9 mouse cellular contexts compared by ENCODE assay signal in the genomic region with DNA sequence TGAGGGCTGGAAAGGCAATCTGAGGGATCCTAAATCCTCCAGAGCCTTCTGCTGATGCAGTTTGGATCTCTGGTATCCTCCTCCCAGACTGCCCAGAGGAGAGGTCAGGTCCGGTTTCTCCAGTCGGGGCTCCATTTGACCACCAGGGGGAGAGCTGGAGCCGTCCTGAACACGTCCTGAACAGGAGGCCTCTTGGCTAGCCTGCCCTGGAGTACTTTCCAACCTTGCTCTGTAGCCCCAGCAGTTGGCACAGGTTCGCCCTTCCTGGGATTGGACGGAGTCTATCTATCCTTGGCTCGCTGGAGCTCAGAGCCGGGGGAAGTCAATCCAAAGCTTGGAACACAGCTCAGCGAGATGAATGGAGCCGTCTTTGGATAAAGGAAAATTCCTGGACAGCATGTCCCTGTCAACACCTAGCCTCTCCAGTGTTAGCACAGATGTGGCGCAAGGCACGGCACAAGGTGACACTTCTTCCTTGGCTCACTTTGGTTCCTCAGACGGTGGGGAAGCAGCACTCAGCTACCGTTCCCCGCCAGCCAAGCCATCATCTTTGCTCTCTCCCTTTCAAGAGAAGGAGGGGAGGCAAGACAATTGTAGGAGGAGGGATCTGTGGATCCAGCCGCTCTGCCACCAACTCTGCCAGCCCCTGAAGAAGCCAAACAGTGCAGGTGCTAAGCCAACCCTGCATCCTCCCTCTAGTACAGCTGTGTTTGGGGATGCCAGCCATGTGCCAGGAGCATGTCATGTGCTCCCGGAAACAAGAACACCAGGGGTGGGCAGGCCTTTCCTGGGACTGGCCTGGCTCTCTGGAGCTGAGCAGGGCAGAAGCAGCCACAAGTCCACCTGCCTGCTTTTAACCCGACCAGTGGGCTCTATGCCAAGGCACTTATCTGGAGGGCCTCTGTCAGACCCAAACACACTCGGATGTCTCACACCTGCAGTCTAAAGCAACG. TPM values are rescaled to one million over a fixed set of nuclear protein-coding genes. Genes with fewer than 3 reads are reported as not detected.
DNase-seq lines count a peak whose midpoint lies in the region; ATAC-seq and TF ChIP-seq lines count a peak whose summit lies in the region.
"Had no signal": no experiment of that assay in that cellular context is flagged by ENCODE, and none has a peak within 500 bp of the region (broad histone marks: within the 10 kb centered on the region; RNA-seq: fewer than 3 reads in every experiment).

No protein-coding gene starts in this region.

- POLR2A ChIA-PET in Patski (lab: Charles Lee): interaction anchor here (0.5 to 1.1 kb wide), 2 partner anchors 23 to 25 kb away, joined by 3 to 7 read pairs; a partner anchor contains a TSS

- no peak for ATAC-seq in Patski
- ATAC-seq in hindbrain, embryonic 16.5 days: peak; percentile 73
- ATAC-seq in megakaryocyte progenitor cell, adult 5-6 weeks (replicated peaks; ENCODE audit: poor library complexity): peak; percentile 88

- peaks cover 22% of the 10 kb centered on the region for H3K4me1 ChIP-seq in hindbrain, embryonic 16.5 days (ENCODE audit: control insufficient read depth, insufficient read depth, low read depth, low read length)

- peak overlapping the region; percentile 44 for H3K9ac ChIP-seq in hindbrain, embryonic 16.5 days (ENCODE audit: low read depth, low read length)

- no peak overlapping the region for H3K4me3 ChIP-seq in hindbrain, embryonic 16.5 days (ENCODE audit: low read length)

- no peaks in the 10 kb centered on the region for H3K36me3 ChIP-seq in hindbrain, embryonic 16.5 days (ENCODE audit: control insufficient read depth, insufficient read depth, low read length)

- H3K27me3 ChIP-seq in Patski: no peaks in the 10 kb centered on the region
- H3K27me3 ChIP-seq in hindbrain, embryonic 16.5 days (replicated peaks; ENCODE audit: control insufficient read depth, insufficient read depth, low read length): no peaks in the 10 kb centered on the region

- H3K4me2 ChIP-seq in hindbrain, embryonic 16.5 days (ENCODE audit: low read length): no peak overlapping the region

- H3K27ac ChIP-seq in hindbrain, embryonic 16.5 days (ENCODE audit: low read depth, low read length): peak overlapping the region; percentile 80

- intact Hi-C loops in left cerebral cortex, postnatal 14 days (cut with DNase I): loop anchor here (2.0 kb wide), 1 partner anchor 209 kb away; no protein-coding TSS in a partner anchor

- no peak for DNase-seq in Patski (ENCODE audit: low read depth, low spot score)
- peak; percentile 98 to 99 for DNase-seq in cerebellum, postnatal 14 days
- peak; percentile 94 for DNase-seq in gastrocnemius, postnatal 10 days
- DNase-seq in left cerebral cortex, postnatal 14 days (ENCODE audit: low spot score in 2 of 2): peak; percentile 74 to 75
- peak; percentile 66 to 69 for DNase-seq in right cerebral cortex, adult 2 months (ENCODE audit: low spot score in 2 of 2)
- DNase-seq in urinary bladder, postnatal 10 days (ENCODE audit: low spot score): peak; percentile 59

- CTCF ChIA-PET in Patski (lab: Charles Lee): interaction anchor here (0.7 to 1.4 kb wide), 6 partner anchors 9 to 208 kb away, joined by 3 to 5 read pairs (median 4); no protein-coding TSS in a partner anchor

- H3K9me3 ChIP-seq in hindbrain, embryonic 16.5 days (ENCODE audit: control insufficient read depth, low read length): no peaks in the 10 kb centered on the region

- TF ChIP-seq CTCF in Patski (IDR thresholded peaks at IDR 0.05): peak; percentile 76

- 32% methylated on average over 20 of the region's 20 CpGs for WGBS in hindbrain, embryonic 16.5 days

- in situ Hi-C loops in Patski (cut with MboI; ENCODE audit: low pct_unique_long_range_greater_than_20kb): loop anchor here (5.0 kb wide), 2 partner anchors 85 to 360 kb away; no protein-coding TSS in a partner anchor

RNA-seq across cellular contexts. Expression of a gene that starts 21.0 kb away (rescaled TPM):
- 47.1 TPM for polyA plus RNA-seq in Patski (2021)
- 100 to 1,000 TPM; 469 to 474 TPM for total RNA-seq in gastrocnemius, postnatal 10 days (2021)
- polyA plus RNA-seq in hindbrain, embryonic 16.5 days (2015; fragmentation: Nextera tagmentation; extraction: Ambion mirVana): 1,276 and 1,360 TPM in 2 replicates
- 100 to 1,000 TPM; 378 to 386 TPM for total RNA-seq in left cerebral cortex, postnatal 14 days (2021)
- total RNA-seq in megakaryocyte progenitor cell, adult 5-6 weeks (2015): 336 and 338 TPM in 2 replicates
- 357 and 368 TPM in 2 replicates for total RNA-seq in megakaryocyte progenitor cell, adult 5-6 weeks (2017)

RNA-seq across cellular contexts. Expression of a gene that starts 23.9 kb away (rescaled TPM):
- polyA plus RNA-seq in Patski (2021): 155 TPM
- 10 to 100 TPM; 53.8 to 56.9 TPM for total RNA-seq in gastrocnemius, postnatal 10 days (2021)
- 25.4 and 27.2 TPM in 2 replicates for polyA plus RNA-seq in hindbrain, embryonic 16.5 days (2015; fragmentation: Nextera tagmentation; extraction: Ambion mirVana)
- 100 to 1,000 TPM in 1 of 2 experiments, 10 to 100 TPM in 1; 95.6 to 100 TPM for total RNA-seq in left cerebral cortex, postnatal 14 days (2021)
- 49.5 TPM in 2 replicates for total RNA-seq in megakaryocyte progenitor cell, adult 5-6 weeks (2015)
- total RNA-seq in megakaryocyte progenitor cell, adult 5-6 weeks (2017): 13.8 and 23.8 TPM in 2 replicates

RNA-seq across cellular contexts. Expression of a gene that starts 56.4 kb away (rescaled TPM):
- polyA plus RNA-seq in Patski (2021): not detected
- not detected for total RNA-seq in gastrocnemius, postnatal 10 days (2021)
- polyA plus RNA-seq in hindbrain, embryonic 16.5 days (2015; fragmentation: Nextera tagmentation; extraction: Ambion mirVana): not detected in 2 replicates
- not detected for total RNA-seq in left cerebral cortex, postnatal 14 days (2021)
- 1.2 TPM in 1 of 2 replicates, not detected in the other for total RNA-seq in megakaryocyte progenitor cell, adult 5-6 weeks (2015)
- 0.79 TPM in 1 of 2 replicates, not detected in the other for total RNA-seq in megakaryocyte progenitor cell, adult 5-6 weeks (2017)
- total RNA-seq: layer of hippocampus, adult 18-20 months had no signal
